ENCODE assay signal across 26 mouse cellular contexts in genomic region chr9:48596924-48597323, GRCm38 (mm10). TPM values are rescaled to one million over a fixed set of nuclear protein-coding genes. Genes with fewer than 3 reads are reported as not detected.
DNase-seq lines count a peak whose midpoint lies in the region; ATAC-seq and TF ChIP-seq lines count a peak whose summit lies in the region.
"Had no signal": no experiment of that assay in that cellular context is flagged by ENCODE, and none has a peak within 500 bp of the region (broad histone marks: within the 10 kb centered on the region; RNA-seq: fewer than 3 reads in every experiment).

No protein-coding gene starts in this region.

- H3K79me2 ChIP-seq in liver, adult 2 months (ENCODE audit: control insufficient read depth, insufficient read depth, low read length) = no peaks in the 10 kb centered on the region; the same call in 1 of the 2 replicates

- no peak for TF ChIP-seq EP300 in stomach, postnatal 0 days (optimal IDR thresholded peaks at IDR 0.05)

- no peak overlapping the region for H3K27ac ChIP-seq in forebrain, embryonic 12.5 days
- H3K27ac ChIP-seq in forebrain, embryonic 10.5 days = no peak overlapping the region
- H3K27ac ChIP-seq in liver, adult 2 months (replicated peaks; ENCODE audit: insufficient read depth, low read depth, low read length) = peak overlapping the region; percentile 65
- H3K27ac ChIP-seq in liver, embryonic 11.5 days (ENCODE audit: low read depth, low read length) = no peak overlapping the region
- H3K27ac ChIP-seq in stomach, postnatal 0 days (replicated peaks) = no peak overlapping the region
- H3K27ac ChIP-seq: embryonic facial prominence, embryonic 12.5 days; heart, embryonic 13.5 days; hindbrain, embryonic 12.5 days; layer of hippocampus, adult 2 months; limb, embryonic 13.5 days; liver, embryonic 14.5 days had no signal

- no peaks in the 10 kb centered on the region for H3K36me3 ChIP-seq in forebrain, embryonic 12.5 days (replicated peaks)
- H3K36me3 ChIP-seq in forebrain, embryonic 10.5 days (replicated peaks) = no peaks in the 10 kb centered on the region
- H3K36me3 ChIP-seq in liver, adult 2 months (ENCODE audit: control insufficient read depth, insufficient read depth, low read length) = peaks cover 13% of the 10 kb centered on the region
- no peaks in the 10 kb centered on the region for H3K36me3 ChIP-seq in liver, embryonic 11.5 days (ENCODE audit: control insufficient read depth, insufficient read depth, low read length)
- no peaks in the 10 kb centered on the region for H3K36me3 ChIP-seq in stomach, postnatal 0 days (ENCODE audit: control insufficient read depth, insufficient read depth, low read length)
- H3K36me3 ChIP-seq: embryonic facial prominence, embryonic 12.5 days; heart, embryonic 13.5 days; hindbrain, embryonic 12.5 days; limb, embryonic 13.5 days had no signal

- 78% methylated on average over 11 of the region's 11 CpGs for WGBS in forebrain, embryonic 12.5 days
- 86% methylated on average over 11 of the region's 11 CpGs for WGBS in forebrain, embryonic 10.5 days
- 19% methylated on average over 11 of the region's 11 CpGs for WGBS in liver, adult 2 months
- 60% methylated on average over 11 of the region's 11 CpGs for WGBS in liver, embryonic 11.5 days
- 55% methylated on average over 11 of the region's 11 CpGs for WGBS in stomach, postnatal 0 days

- no peak for TF ChIP-seq POLR2A in liver, adult 2 months (IDR thresholded peaks at IDR 0.05; ENCODE audit: extremely low read depth, insufficient read depth, low read length)

- no peak overlapping the region for H3K4me2 ChIP-seq in forebrain, embryonic 12.5 days
- no peak overlapping the region for H3K4me2 ChIP-seq in liver, embryonic 11.5 days
- H3K4me2 ChIP-seq in stomach, postnatal 0 days (replicated peaks; ENCODE audit: low read depth) = no peak overlapping the region
- H3K4me2 ChIP-seq: embryonic facial prominence, embryonic 12.5 days; heart, embryonic 13.5 days; hindbrain, embryonic 12.5 days; limb, embryonic 13.5 days; lung, embryonic 14.5 days had no signal

- H3K4me3 ChIP-seq in forebrain, embryonic 12.5 days (replicated peaks) = no peak overlapping the region
- no peak overlapping the region for H3K4me3 ChIP-seq in forebrain, embryonic 10.5 days
- H3K4me3 ChIP-seq in liver, adult 2 months (ENCODE audit: insufficient read depth, low read depth, low read length) = no peak overlapping the region
- no peak overlapping the region for H3K4me3 ChIP-seq in liver, embryonic 11.5 days (ENCODE audit: low read depth, low read length)
- H3K4me3 ChIP-seq in stomach, postnatal 0 days (ENCODE audit: low read depth, low read length) = no peak overlapping the region
- H3K4me3 ChIP-seq: embryonic facial prominence, embryonic 12.5 days; heart, embryonic 13.5 days; hindbrain, embryonic 12.5 days; layer of hippocampus, adult 2 months; limb, embryonic 13.5 days had no signal

- DNase-seq in forebrain, embryonic 10.5 days (ENCODE audit: extremely low spot score, low spot score) = no peak
- DNase-seq in liver, adult 2 months (ENCODE audit: extremely low read depth, low read depth, low spot score) = no peak
- DNase-seq in liver, embryonic 11.5 days (ENCODE audit: low spot score) = no peak
- DNase-seq in ZHBTc4 (ENCODE audit: low read depth, low spot score) = peak; percentile 56
- DNase-seq in stomach, postnatal 0 days (ENCODE audit: low spot score) = peak; percentile 21
- DNase-seq in spleen, adult 18-20 months = no peak
- DNase-seq: adrenal gland, postnatal 25 days; cerebellum, adult 11-12 months; cerebellum, postnatal 14 days; heart, postnatal 14 days; kidney, adult 2 months; kidney, postnatal 10 days; lung, embryonic 14.5 days; lung, postnatal 4 days; midbrain, embryonic 14.5 days; thymus, postnatal 14 days had no signal

- H3K9ac ChIP-seq in forebrain, embryonic 12.5 days = 0 out of 2 replicates have a peak overlapping the region, but pooled peaks have one; percentile 17
- H3K9ac ChIP-seq in liver, adult 2 months (ENCODE audit: low read depth, low read length) = no peak overlapping the region; the same call in 1 of the 2 replicates
- H3K9ac ChIP-seq in liver, embryonic 11.5 days (ENCODE audit: low read depth, low read length) = no peak overlapping the region
- no peak overlapping the region for H3K9ac ChIP-seq in stomach, postnatal 0 days (ENCODE audit: low read length)
- H3K9ac ChIP-seq: embryonic facial prominence, embryonic 12.5 days; heart, embryonic 13.5 days; hindbrain, embryonic 12.5 days; limb, embryonic 13.5 days; liver, embryonic 14.5 days; lung, embryonic 14.5 days had no signal

- H3K4me1 ChIP-seq in forebrain, embryonic 12.5 days = no peaks in the 10 kb centered on the region
- H3K4me1 ChIP-seq in forebrain, embryonic 10.5 days = 0 out of 2 replicates have a peak, but pooled peaks cover 6% of the 10 kb centered on the region
- peaks cover 34% of the 10 kb centered on the region for H3K4me1 ChIP-seq in liver, adult 2 months (ENCODE audit: control insufficient read depth, insufficient read depth, low read length)
- H3K4me1 ChIP-seq in liver, embryonic 11.5 days (replicated peaks; ENCODE audit: control insufficient read depth, insufficient read depth, low read length) = no peaks in the 10 kb centered on the region
- no peaks in the 10 kb centered on the region for H3K4me1 ChIP-seq in stomach, postnatal 0 days (replicated peaks; ENCODE audit: control insufficient read depth, insufficient read depth)
- H3K4me1 ChIP-seq: heart, embryonic 13.5 days; hindbrain, embryonic 12.5 days had no signal

- H3K27me3 ChIP-seq in forebrain, embryonic 12.5 days = peaks cover 8% of the 10 kb centered on the region; the same call in 1 of the 2 replicates
- H3K27me3 ChIP-seq in forebrain, embryonic 10.5 days (ENCODE audit: poor library complexity, severe bottlenecking) = no peaks in the 10 kb centered on the region
- H3K27me3 ChIP-seq in liver, adult 2 months (ENCODE audit: control insufficient read depth, insufficient read depth, low read length) = no peaks in the 10 kb centered on the region
- H3K27me3 ChIP-seq in liver, embryonic 11.5 days (replicated peaks; ENCODE audit: control insufficient read depth, insufficient read depth, low read length) = 0 out of 2 replicates have a peak, but pooled peaks cover 3% of the 10 kb centered on the region
- no peaks in the 10 kb centered on the region for H3K27me3 ChIP-seq in stomach, postnatal 0 days (ENCODE audit: control insufficient read depth, insufficient read depth, low read length)
- H3K27me3 ChIP-seq: hindbrain, embryonic 12.5 days had no signal

- ATAC-seq in forebrain, embryonic 12.5 days (ENCODE audit: low FRiP score) = no peak
- ATAC-seq in liver, embryonic 11.5 days (replicated peaks; ENCODE audit: low FRiP score) = no peak
- no peak for ATAC-seq in stomach, postnatal 0 days (ENCODE audit: low FRiP score, low TSS enrichment)
- ATAC-seq: CD4-positive, CD25-positive, alpha-beta regulatory T cell, adult 4 months had no signal

- no peaks in the 10 kb centered on the region for H3K9me3 ChIP-seq in forebrain, embryonic 12.5 days
- no peaks in the 10 kb centered on the region for H3K9me3 ChIP-seq in forebrain, embryonic 10.5 days
- no peaks in the 10 kb centered on the region for H3K9me3 ChIP-seq in liver, embryonic 11.5 days (ENCODE audit: control insufficient read depth, low read length)
- no peaks in the 10 kb centered on the region for H3K9me3 ChIP-seq in stomach, postnatal 0 days (ENCODE audit: control insufficient read depth, low read length)
- H3K9me3 ChIP-seq: embryonic facial prominence, embryonic 12.5 days; heart, embryonic 13.5 days; hindbrain, embryonic 12.5 days; limb, embryonic 13.5 days had no signal

- no peak for TF ChIP-seq CTCF in liver, adult 2 months (IDR thresholded peaks at IDR 0.05; ENCODE audit: low read depth, low read length)
- TF ChIP-seq CTCF in stomach, postnatal 0 days (IDR thresholded peaks at IDR 0.05; ENCODE audit: low read depth) = no peak

RNA-seq across cellular contexts. Expression of gene Nnmt, which starts 8.0 kb away (rescaled TPM):
- polyA plus RNA-seq in forebrain, embryonic 12.5 days (2016; fragmentation: Nextera tagmentation; extraction: Ambion mirVana) = 1.2 and 2.1 TPM in 2 replicates
- polyA plus RNA-seq in forebrain, embryonic 10.5 days (2016; fragmentation: Nextera tagmentation; extraction: Ambion mirVana) = 0.73 and 1.2 TPM in 2 replicates
- 306 and 460 TPM in 2 replicates for total RNA-seq in liver, adult 2 months (2014; rRNA removed)
- 45.7 and 126 TPM in 2 replicates for polyA plus RNA-seq in liver, adult 2 months (2012; rRNA removed)
- polyA plus RNA-seq in liver, embryonic 11.5 days (2014; fragmentation: Nextera tagmentation; extraction: Ambion mirVana) = 1.3 and 1.8 TPM in 2 replicates
- 3.3 and 5.3 TPM in 2 replicates for polyA plus RNA-seq in stomach, postnatal 0 days (2015; fragmentation: Nextera tagmentation; extraction: Ambion mirVana)
- total RNA-seq: megakaryocyte-erythroid progenitor cell, adult 5-6 weeks; MEL had no signal
- polyA plus RNA-seq: CD4-positive, CD25-positive, alpha-beta regulatory T cell, adult 4 months had no signal

Comparison
In these comparisons a context has a peak if more than half of its experiments do, and no peak if none do; other contexts are left out.
1. DNase-seq: peak in ZHBTc4 (single experiment) and stomach, postnatal 0 days (single experiment); none in forebrain, embryonic 10.5 days (single experiment), liver, adult 2 months (single experiment), liver, embryonic 11.5 days (single experiment) and spleen, adult 18-20 months (0 of 2).